Mouse (Mus musculus) kidney, adult 2 months (tissue): Measurements from ENCODE around the gene Specc1.

ENCODE experiments used
- CTCF ChIP-seq: fragments of 200-500 bp; conservative IDR thresholded peaks from 2 replicates; pipeline ENCODE4 v1.5.1; 2011; ENCODE audit warnings: low read depth, mild to moderate bottlenecking, control low read depth, low read length, moderate library complexity, mixed read lengths; ENCODE audit not compliant: insufficient read depth, insufficient read length
- POLR2A ChIP-seq: fragments of 200-500 bp; IDR thresholded peaks from one replicate; pipeline ENCODE4 v1.6.1; 2011; ENCODE audit warnings: low read depth, low read length, control low read depth

DNA sequence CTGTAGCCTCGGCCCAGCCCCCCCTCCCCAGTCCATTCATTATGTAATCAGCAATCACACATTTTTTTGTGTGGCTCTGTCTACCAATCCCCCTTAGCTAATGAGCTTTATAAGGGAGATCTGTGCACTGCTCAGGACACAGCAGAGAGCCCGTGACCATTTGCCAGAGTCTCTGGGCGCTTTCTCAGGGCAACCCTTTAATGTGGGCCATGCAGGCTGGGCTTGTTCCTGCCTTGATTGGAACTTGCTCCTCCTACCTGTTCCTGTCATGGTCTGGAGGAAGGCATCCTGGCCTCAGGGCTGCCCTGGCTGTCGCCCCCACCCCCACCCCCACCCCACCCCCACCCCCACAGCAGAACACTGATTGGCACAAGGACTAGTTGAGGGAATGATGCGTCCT is 302.7 kb downstream of the Specc1 start:
- TF ChIP-seq CTCF (no peak), POLR2A (no peak)
